Mouse (Mus musculus) testis, adult 2 months (tissue): ENCODE results near the gene Siah2. TPM values are rescaled to one million over a fixed set of nuclear protein-coding genes. Genes with fewer than 3 reads are reported as not detected.

ENCODE experiments used
- H3K27ac ChIP-seq: fragments of 200-500 bp; 2 replicates; pipeline ENCODE4 v1.5.1; 2012; ENCODE audit warnings: low read depth, low read length; ENCODE audit not compliant: control insufficient read depth, insufficient read depth
- H3K27me3 ChIP-seq: fragments of 200-500 bp; 2 replicates; pipeline ENCODE4 v1.6.1; 2012; ENCODE audit warnings: mild to moderate bottlenecking, low read length, moderate library complexity; ENCODE audit not compliant: control insufficient read depth, insufficient read depth
- H3K36me3 ChIP-seq: fragments of 200-500 bp; 2 replicates; pipeline ENCODE4 v1.6.1; 2012; ENCODE audit warnings: mild to moderate bottlenecking, low read length; ENCODE audit not compliant: control insufficient read depth, insufficient read depth
- H3K4me1 ChIP-seq: fragments of 200-500 bp; 2 replicates; pipeline ENCODE4 v1.6.1; 2012; ENCODE audit warnings: low read length; ENCODE audit not compliant: control insufficient read depth, insufficient read depth
- H3K4me3 ChIP-seq: fragments of 200-500 bp; 2 replicates; pipeline ENCODE4 v1.5.1; 2012; ENCODE audit warnings: low read depth, mild to moderate bottlenecking, low read length, moderate library complexity, mixed read lengths; ENCODE audit not compliant: control insufficient read depth
- CTCF ChIP-seq: fragments of 200-500 bp; IDR thresholded peaks from 2 replicates; pipeline ENCODE4 v1.5.1; 2012; ENCODE audit warnings: low read depth, mild to moderate bottlenecking, inconsistent platforms, low read length, moderate library complexity; ENCODE audit not compliant: control insufficient read depth, insufficient read depth, insufficient replicate concordance
- POLR2A ChIP-seq: fragments of 200-500 bp; IDR thresholded peaks from 2 replicates; pipeline ENCODE4 v1.6.1; 2012; ENCODE audit warnings: low read depth, mild to moderate bottlenecking, inconsistent platforms, low read length, moderate library complexity; ENCODE audit not compliant: control insufficient read depth
- polyA plus RNA-seq: library from polyadenylated mRNA; depleted of rRNA; stranded (reverse); fragments of >200 nt; gene quantifications from 2 replicates; pipeline ENCODE4 v1.2.3, GENCODE M21; 2012; rRNA removed

Siah2 gene
- polyA plus RNA-seq, 1 experiment: 136 TPM

GRCm38 (mm10) chr3:58646180-58646579, 46.0 kb downstream of the Siah2 start:
- H3K4me1 ChIP-seq: no peaks in the 10 kb centered on the region
- TF ChIP-seq POLR2A (no peak), CTCF (no peak)
- no peaks in the 10 kb centered on the region for H3K27me3 ChIP-seq
- H3K27ac ChIP-seq: no peak overlapping the region
- no peak overlapping the region for H3K4me3 ChIP-seq
- no peaks in the 10 kb centered on the region for H3K36me3 ChIP-seq

DNA sequence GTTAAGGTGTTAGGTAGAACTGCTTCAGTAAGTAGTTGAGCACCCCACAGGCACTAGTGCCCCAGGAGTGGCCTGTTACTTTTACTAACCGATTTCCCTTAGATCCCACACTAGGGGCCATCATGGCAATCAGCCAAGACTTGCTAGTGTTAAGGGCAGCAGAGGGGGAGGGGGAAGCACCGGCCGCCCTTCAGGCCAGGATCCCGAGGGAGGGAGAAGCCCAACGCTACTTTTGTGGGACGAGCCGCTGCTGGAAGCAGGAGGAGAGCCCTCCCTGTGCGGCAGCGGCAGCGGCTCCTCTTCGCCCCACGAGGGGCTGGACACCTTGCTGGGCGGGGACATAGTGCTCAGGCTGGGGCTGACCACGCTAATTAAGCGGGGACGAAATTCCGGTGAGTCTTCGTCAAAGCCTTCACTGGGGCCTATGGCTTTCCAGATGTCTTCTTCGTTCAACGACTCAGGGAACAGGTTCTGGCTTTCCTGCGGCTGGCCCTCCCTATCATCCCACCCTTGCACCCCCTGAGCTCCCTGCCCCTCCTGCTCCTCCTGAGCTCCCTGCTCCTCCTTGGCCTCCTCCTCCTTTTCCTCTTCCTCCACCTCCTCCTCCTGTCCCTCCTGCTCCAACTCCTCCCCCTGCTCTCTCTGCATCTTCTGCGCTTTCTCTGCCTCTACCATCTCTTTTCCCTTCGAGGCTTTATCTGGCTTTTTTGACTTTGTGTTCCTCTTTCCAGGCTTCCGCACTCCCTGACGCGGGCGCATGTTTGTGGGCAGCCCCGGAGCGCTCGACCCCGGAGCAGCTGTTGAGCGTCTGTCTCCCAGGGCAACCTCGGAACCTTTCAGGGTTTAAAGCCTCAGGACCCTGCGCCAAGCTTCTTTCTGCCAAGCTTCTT, 55.5 kb downstream of the Siah2 start, which contains the start of gene Erich6:
TSS of gene Erich6 (minus strand) at position 802 of the 890 bp plus-strand sequence.
- H3K27ac ChIP-seq: no peak within 1 kb of the TSS
- TF ChIP-seq POLR2A (peak; percentile 42; the same call in 1 of the 2 replicates), CTCF (no peak)

DNA sequence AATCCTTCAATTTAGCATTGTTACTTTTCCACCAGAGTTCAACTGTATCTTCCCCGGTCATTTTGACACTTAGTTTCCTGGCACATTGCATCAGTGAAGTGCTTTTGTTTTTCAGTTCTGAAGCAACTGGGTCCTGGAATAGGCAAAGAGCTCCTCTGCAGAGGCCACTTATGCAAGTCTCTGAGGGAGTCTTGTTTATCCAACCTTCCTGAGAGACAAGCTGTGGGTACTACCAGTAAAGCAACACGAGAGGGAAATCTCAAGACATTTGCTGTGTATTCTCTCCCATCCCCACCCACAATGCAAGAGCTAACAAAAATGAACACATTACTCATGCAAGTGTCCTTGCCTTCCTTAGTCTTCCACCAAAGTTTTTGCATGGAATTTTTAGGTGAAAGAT, 60.5 kb downstream of the Siah2 start:
- Histone ChIP-seq H3K27ac (no peak overlapping the region), H3K4me3 (no peak overlapping the region), H3K36me3 (no peaks in the 10 kb centered on the region), H3K4me1 (peaks cover under 1% of the 10 kb centered on the region; the same call in 1 of the 2 replicates), H3K27me3 (no peaks in the 10 kb centered on the region)
- TF ChIP-seq POLR2A (no peak), CTCF (no peak)

More for the DNA sequence above, 55.5 kb downstream of the Siah2 start, which contains the start of gene Erich6:
- peaks cover 4% of the 10 kb centered on the region; the same call in 1 of the 2 replicates for H3K4me1 ChIP-seq
- peak within 1 kb of the TSS; percentile 83 for H3K4me3 ChIP-seq
- H3K36me3 ChIP-seq: no peaks in the 10 kb centered on the region
- H3K27me3 ChIP-seq: no peaks in the 10 kb centered on the region

GRCm38 (mm10) chr3:58624981-58625380, 67.2 kb downstream of the Siah2 start:
- no peaks in the 10 kb centered on the region for H3K27me3 ChIP-seq
- TF ChIP-seq CTCF (no peak), POLR2A (no peak)
- H3K27ac ChIP-seq: no peak overlapping the region
- H3K36me3 ChIP-seq: no peaks in the 10 kb centered on the region
- H3K4me1 ChIP-seq: no peaks in the 10 kb centered on the region
- H3K4me3 ChIP-seq: no peak overlapping the region

Other genes starting within 250 kb of the Siah2 start
- 3.8 and 4.7 TPM in 2 replicates for gene Eif2a, start 166.6 kb downstream of the Siah2 start, polyA plus RNA-seq
- 28.0 and 30.4 TPM in 2 replicates for gene Serp1, start 166.5 kb downstream of the Siah2 start, polyA plus RNA-seq
- 28.2 and 36.5 TPM in 2 replicates for gene Selenot, start 115.8 kb downstream of the Siah2 start, polyA plus RNA-seq
- gene Erich6, start 55.2 kb downstream of the Siah2 start, polyA plus RNA-seq: 42.8 and 45.1 TPM in 2 replicates
- not detected in 2 replicates for gene Mindy4b-ps, start 129.9 kb upstream of the Siah2 start, polyA plus RNA-seq
- not detected in 2 replicates for gene Clrn1, start 192.9 kb upstream of the Siah2 start, polyA plus RNA-seq